Mouse (Mus musculus): Measurements from ENCODE around the gene Hoxb3. TPM values are rescaled to one million over a fixed set of nuclear protein-coding genes. Genes with fewer than 3 reads are reported as not detected.

The Hoxb3 gene
- total and polyA plus RNA-seq, 3 experiments = not detected

DNA sequence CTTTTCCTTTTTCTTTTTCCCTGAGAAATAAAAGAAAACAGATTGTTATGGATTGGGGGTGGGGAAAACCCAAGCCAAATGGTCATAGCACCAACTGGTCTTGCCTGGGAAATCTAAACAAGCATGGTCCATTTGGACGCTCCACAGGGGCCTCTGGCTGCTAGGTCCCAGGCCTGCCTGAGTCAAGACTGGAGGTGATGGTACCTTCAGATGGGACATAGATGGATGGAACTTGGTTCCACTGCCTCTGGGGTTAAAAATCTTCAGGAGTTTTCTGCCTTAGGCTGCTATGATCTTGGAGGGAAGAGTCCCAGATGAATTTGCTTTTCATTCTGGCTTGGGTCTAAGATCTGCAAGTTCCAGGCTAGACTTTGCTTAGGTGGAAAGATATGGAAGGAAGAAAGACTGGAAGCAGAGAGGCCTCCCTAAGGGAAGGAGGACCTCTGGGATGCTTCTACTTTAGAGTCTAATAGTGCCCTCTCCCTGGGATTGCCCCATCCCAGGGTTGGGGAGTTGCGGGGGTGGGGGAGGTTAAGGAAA is 20.1 kb downstream of the Hoxb3 start:
- H3K36me3 ChIP-seq (ENCODE audit: control insufficient read depth in 1 of 2, insufficient read depth in 2 of 2, low read length in 2 of 2) = no peaks in the 10 kb centered on the region
- no peak overlapping the region for H3K9ac ChIP-seq (ENCODE audit: control insufficient read depth, low read depth, low read length, poor library complexity, severe bottlenecking)
- no peak overlapping the region for H3K4me3 ChIP-seq (ENCODE audit: control insufficient read depth in 1 of 2, insufficient read depth in 1 of 2, low read depth in 2 of 2, low read length in 2 of 2)
- no peak for TF ChIP-seq POLR2A (IDR thresholded peaks at IDR 0.05; ENCODE audit: control insufficient read depth in 1 of 2, insufficient read depth in 1 of 2, low read depth in 1 of 2, low read length in 2 of 2, poor library complexity in 1 of 2)
- TF ChIP-seq MAZ (IDR thresholded peaks at IDR 0.05; ENCODE audit: low read depth, low read length) = no peak
- TF ChIP-seq MXI1 (IDR thresholded peaks at IDR 0.05; ENCODE audit: low read depth, low read length) = no peak
- no peak for TF ChIP-seq JUND (IDR thresholded peaks at IDR 0.05; ENCODE audit: low read depth, low read length)
- H3K27ac ChIP-seq (ENCODE audit: control insufficient read depth, low read depth, low read length) = no peak overlapping the region
- no peaks in the 10 kb centered on the region for H3K4me1 ChIP-seq (ENCODE audit: control insufficient read depth in 1 of 2, insufficient read depth in 2 of 2, low read length in 2 of 2)
- peaks cover 0 to 2% of the 10 kb centered on the region in 2 experiments; a peak in 2 of 4 replicates for H3K27me3 ChIP-seq (ENCODE audit: control insufficient read depth in 1 of 2, insufficient read depth in 2 of 2, low read length in 2 of 2)
- DNase-seq (ENCODE audit: low read depth, low spot score) = no peak
- no peaks in the 10 kb centered on the region for H3K9me3 ChIP-seq (replicated peaks; ENCODE audit: insufficient read depth, low read length)
- H3K79me2 ChIP-seq (ENCODE audit: control insufficient read depth, insufficient read depth, low read length, poor library complexity) = no peaks in the 10 kb centered on the region

DNA sequence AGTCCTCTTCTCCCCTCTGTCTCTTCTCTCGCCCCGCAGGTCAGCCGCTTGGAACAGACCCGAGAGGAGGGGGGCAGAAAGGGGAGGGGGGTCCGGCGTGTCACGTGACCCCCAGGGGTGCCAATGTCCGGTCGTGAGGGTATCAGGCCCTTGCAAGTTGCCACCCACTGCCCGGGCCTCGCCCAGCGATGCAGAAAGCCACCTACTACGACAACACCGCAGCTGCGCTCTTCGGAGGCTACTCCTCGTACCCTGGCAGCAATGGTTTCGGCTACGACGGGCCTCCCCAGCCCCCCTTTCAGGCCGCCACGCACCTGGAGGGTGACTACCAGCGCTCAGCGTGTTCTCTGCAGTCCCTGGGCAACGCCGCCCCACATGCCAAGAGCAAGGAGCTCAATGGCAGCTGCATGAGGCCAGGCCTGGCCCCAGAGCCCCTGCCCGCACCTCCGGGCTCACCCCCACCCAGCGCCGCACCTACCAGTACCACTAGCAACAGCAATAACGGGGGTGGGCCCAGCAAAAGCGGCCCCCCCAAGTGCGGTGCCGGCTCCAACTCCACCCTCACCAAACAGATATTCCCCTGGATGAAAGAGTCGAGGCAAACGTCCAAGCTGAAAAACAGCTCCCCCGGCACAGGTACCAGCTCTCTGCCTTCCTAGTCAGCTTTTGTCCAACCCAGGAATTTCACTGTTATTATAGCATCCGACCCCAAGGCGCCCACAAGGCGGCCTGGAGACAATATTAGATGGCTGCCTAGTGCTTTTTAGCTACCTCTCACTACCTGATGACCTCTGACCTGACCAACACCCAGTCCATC is 21.1 kb downstream of the Hoxb3 start:
- peaks cover 0 to 2% of the 10 kb centered on the region in 2 experiments; a peak in 2 of 4 replicates for H3K27me3 ChIP-seq (ENCODE audit: control insufficient read depth in 1 of 2, insufficient read depth in 2 of 2, low read length in 2 of 2)
- H3K36me3 ChIP-seq (ENCODE audit: control insufficient read depth in 1 of 2, insufficient read depth in 2 of 2, low read length in 2 of 2) = no peaks in the 10 kb centered on the region
- no peak overlapping the region for H3K4me3 ChIP-seq (ENCODE audit: control insufficient read depth in 1 of 2, insufficient read depth in 1 of 2, low read depth in 2 of 2, low read length in 2 of 2)
- H3K9me3 ChIP-seq (replicated peaks; ENCODE audit: insufficient read depth, low read length) = no peaks in the 10 kb centered on the region
- no peaks in the 10 kb centered on the region for H3K4me1 ChIP-seq (ENCODE audit: control insufficient read depth in 1 of 2, insufficient read depth in 2 of 2, low read length in 2 of 2)
- DNase-seq (ENCODE audit: low read depth, low spot score) = no peak
- H3K9ac ChIP-seq (ENCODE audit: control insufficient read depth, low read depth, low read length, poor library complexity, severe bottlenecking) = no peak overlapping the region
- no peaks in the 10 kb centered on the region for H3K79me2 ChIP-seq (ENCODE audit: control insufficient read depth, insufficient read depth, low read length, poor library complexity)
- H3K27ac ChIP-seq (ENCODE audit: control insufficient read depth, low read depth, low read length) = no peak overlapping the region
- no peak for TF ChIP-seq KAT2A (conservative IDR thresholded peaks at IDR 0.05; ENCODE audit: low read depth, low read length)
- TF ChIP-seq HCFC1 (IDR thresholded peaks at IDR 0.05; ENCODE audit: low read depth, low read length) = no peak
- no peak for TF ChIP-seq ELF1 (IDR thresholded peaks at IDR 0.05; ENCODE audit: low read depth, low read length)
- no peak for TF ChIP-seq RCOR1 (IDR thresholded peaks at IDR 0.05; ENCODE audit: low read depth, low read length)
- no peak for TF ChIP-seq GATA1 (IDR thresholded peaks at IDR 0.05; ENCODE audit: low read depth, low read length)
- TF ChIP-seq E2F4 (IDR thresholded peaks at IDR 0.05; ENCODE audit: borderline replicate concordance, low read depth, low read length) = no peak
- no peak for TF ChIP-seq POLR2AphosphoS5 (IDR thresholded peaks at IDR 0.05; ENCODE audit: borderline replicate concordance, low read depth, low read length)
- TF ChIP-seq MAX (IDR thresholded peaks at IDR 0.05; ENCODE audit: low read length) = no peak
- no peak for TF ChIP-seq MYC (IDR thresholded peaks at IDR 0.05; ENCODE audit: low read depth, low read length)

DNA sequence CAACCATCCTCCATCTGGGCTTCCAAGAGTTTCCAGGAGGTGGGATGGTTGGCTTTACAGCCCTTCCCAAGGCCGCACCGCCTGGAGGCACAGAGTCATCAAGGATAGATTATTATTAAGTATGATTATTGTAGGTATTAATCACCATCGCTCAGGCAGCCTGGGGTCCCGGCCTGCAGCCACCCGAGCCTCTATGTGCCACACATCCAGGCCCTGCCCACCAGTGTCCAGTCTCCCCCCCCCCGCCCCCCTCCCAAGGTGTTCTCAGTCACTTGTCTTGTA is 21.7 kb downstream of the Hoxb3 start:
- Histone ChIP-seq H3K4me3 (ENCODE audit: control insufficient read depth in 1 of 2, insufficient read depth in 1 of 2, low read depth in 2 of 2, low read length in 2 of 2) (no peak overlapping the region), H3K27me3 (ENCODE audit: control insufficient read depth in 1 of 2, insufficient read depth in 2 of 2, low read length in 2 of 2) (no peaks in the 10 kb centered on the region; a peak in 1 of 4 replicates), H3K27ac (ENCODE audit: control insufficient read depth, low read depth, low read length) (no peak overlapping the region), H3K4me1 (ENCODE audit: control insufficient read depth in 1 of 2, insufficient read depth in 2 of 2, low read length in 2 of 2) (no peaks in the 10 kb centered on the region), H3K9ac (ENCODE audit: control insufficient read depth, low read depth, low read length, poor library complexity, severe bottlenecking) (no peak overlapping the region), H3K36me3 (ENCODE audit: control insufficient read depth in 1 of 2, insufficient read depth in 2 of 2, low read length in 2 of 2) (no peaks in the 10 kb centered on the region), H3K79me2 (ENCODE audit: control insufficient read depth, insufficient read depth, low read length, poor library complexity) (no peaks in the 10 kb centered on the region), H3K9me3 (replicated peaks; ENCODE audit: insufficient read depth, low read length) (no peaks in the 10 kb centered on the region)
- no peak for DNase-seq (ENCODE audit: low read depth, low spot score)
- TF ChIP-seq ZMIZ1 (IDR thresholded peaks at IDR 0.05; ENCODE audit: low read depth, low read length) (no peak), JUND (IDR thresholded peaks at IDR 0.05; ENCODE audit: low read depth, low read length) (no peak), ETS1 (IDR thresholded peaks at IDR 0.05; ENCODE audit: low read depth, low read length) (no peak), MYB (IDR thresholded peaks at IDR 0.05; ENCODE audit: low read depth, low read length) (no peak), POLR2AphosphoS5 (IDR thresholded peaks at IDR 0.05; ENCODE audit: borderline replicate concordance, low read depth, low read length) (no peak), MAX (IDR thresholded peaks at IDR 0.05; ENCODE audit: low read length) (no peak), ZNF384 (IDR thresholded peaks at IDR 0.05; ENCODE audit: low read depth, low read length) (no peak), BHLHE40 (IDR thresholded peaks at IDR 0.05; ENCODE audit: borderline replicate concordance, low read depth, low read length) (no peak), TAL1 (IDR thresholded peaks at IDR 0.05; ENCODE audit: low read length) (no peak), RAD21 (IDR thresholded peaks at IDR 0.05; ENCODE audit: low read depth, low read length) (no peak), CHD2 (IDR thresholded peaks at IDR 0.05; ENCODE audit: low read length) (no peak), RCOR1 (IDR thresholded peaks at IDR 0.05; ENCODE audit: low read depth, low read length) (no peak), EP300 (IDR thresholded peaks at IDR 0.05; ENCODE audit: low read depth in 1 of 2, low read length in 2 of 2) (no peak), MAFK (IDR thresholded peaks at IDR 0.05; ENCODE audit: borderline replicate concordance, low read depth, low read length) (no peak), ELF1 (IDR thresholded peaks at IDR 0.05; ENCODE audit: low read depth, low read length) (no peak), CTCF (IDR thresholded peaks at IDR 0.05 in 2 of 3, conservative IDR thresholded peaks at IDR 0.05 in 1 of 3; ENCODE audit: control insufficient read depth in 1 of 3, insufficient read depth in 1 of 3, low read depth in 2 of 3, low read length in 3 of 3, poor library complexity in 1 of 3, severe bottlenecking in 1 of 3) (no peak), ZC3H11A (IDR thresholded peaks at IDR 0.05; ENCODE audit: low read depth, low read length) (no peak)
